Mouse (Mus musculus): Measurements from ENCODE around the gene Acp1.

The Acp1 gene

DNA sequence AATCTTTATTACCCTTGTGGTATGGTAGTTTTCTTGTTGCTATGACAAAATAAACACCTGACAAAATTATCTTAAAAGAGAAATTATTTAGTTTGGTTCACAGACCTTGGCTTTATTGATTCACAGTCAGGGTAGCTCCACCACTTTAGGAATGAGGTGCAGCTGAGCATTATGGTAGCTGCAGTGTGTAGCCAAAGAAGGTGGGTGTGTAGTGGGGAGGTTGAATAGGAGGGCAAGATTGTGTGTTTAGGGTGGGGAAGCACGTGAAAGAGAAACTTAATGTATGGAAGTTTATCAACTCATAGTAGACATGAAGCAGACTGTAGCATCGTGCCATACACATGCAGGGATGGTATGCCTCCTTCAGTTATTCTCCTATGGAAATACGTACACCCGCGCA is 55.2 kb downstream of the Acp1 start:
- no peak for DNase-seq

GRCm38 (mm10) chr12:30855442-30856159 is 55.8 kb downstream of the Acp1 start:
- no peak for DNase-seq

DNA sequence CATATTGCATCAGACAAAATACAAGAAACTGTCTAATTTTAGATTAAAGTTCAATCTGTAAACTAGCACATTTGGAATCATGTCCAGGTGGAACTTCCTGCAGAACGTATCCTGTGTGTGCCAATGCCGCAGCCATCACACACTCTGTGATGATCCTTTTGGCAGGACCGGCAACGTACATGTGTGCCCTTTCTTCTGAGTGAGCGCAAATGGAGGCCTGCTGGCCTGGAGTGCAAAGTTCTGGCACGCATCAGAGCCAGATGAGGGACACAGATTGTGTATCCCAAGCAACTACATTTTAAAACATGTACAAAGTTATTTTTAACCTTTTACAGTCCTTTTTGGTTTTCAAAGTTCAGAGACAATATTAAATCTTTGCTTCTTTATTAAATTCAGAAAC is 59.5 kb downstream of the Acp1 start:
- DNase-seq: no peak

- no peak for DNase-seq
These were observed 60.5 kb downstream of the Acp1 start for GRCm38 (mm10) chr12:30850902-30851301.

DNA sequence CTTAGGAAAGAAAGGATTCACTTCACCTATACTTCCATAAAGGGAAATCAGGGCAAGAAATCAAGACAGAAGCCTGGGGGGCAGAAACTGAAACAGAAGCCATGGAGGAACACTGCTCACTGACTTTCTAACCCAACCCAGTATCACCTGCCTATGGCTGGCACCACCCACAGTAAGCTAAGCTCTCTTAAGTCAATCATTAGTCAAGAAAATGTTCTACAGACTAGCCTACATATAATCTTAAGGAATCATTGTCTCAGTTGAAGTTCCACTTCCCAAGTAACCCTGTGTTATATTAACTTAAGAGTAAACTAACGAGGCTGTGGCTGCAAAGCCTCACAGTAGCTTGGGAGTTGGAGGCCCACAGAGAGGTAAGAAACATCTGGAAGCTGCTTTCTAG is 62.9 kb downstream of the Acp1 start:
- DNase-seq: no peak

Measured in thymus, postnatal 4 days (tissue).